Mouse (Mus musculus): ENCODE data around the gene Pcsk7. TPM values are rescaled to one million over a fixed set of nuclear protein-coding genes. Genes with fewer than 3 reads are reported as not detected.

Pcsk7 gene
- polyA plus RNA-seq, 1 experiment from 2014 or later = 27.5 TPM

DNA sequence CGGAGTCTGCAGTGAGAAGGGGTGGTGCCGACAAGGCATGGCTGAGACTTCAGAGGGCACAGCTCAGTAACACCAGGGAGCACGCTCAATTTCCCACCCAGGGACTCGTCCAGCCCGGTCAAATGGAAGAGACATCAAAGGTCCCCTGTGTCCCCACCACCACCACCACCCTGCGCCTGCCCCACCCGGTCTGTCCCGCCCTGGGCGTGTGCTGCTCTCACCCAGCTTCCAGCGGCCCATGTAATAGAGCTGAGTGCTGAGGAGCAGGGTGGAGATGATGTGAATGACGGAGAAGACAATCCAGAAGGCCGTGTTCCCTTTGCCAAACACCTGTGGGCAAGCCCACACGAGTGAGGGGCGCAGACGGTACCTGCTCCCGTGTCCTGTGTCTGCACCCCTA, 36.2 kb downstream of the Pcsk7 start:
- Histone ChIP-seq H3K4me2 (replicated peaks) (no peak overlapping the region), H3K36me3 (peaks cover 88% of the 10 kb centered on the region), H3K9ac (no peak overlapping the region), H3K27ac (no peak overlapping the region), H3K27me3 (replicated peaks) (no peaks in the 10 kb centered on the region), H3K9me3 (no peaks in the 10 kb centered on the region), H3K4me1 (no peaks in the 10 kb centered on the region), H3K4me3 (no peak overlapping the region)
- no peak for ATAC-seq (ENCODE audit: low FRiP score, low read depth)
- 93% methylated on average over 16 of the region's 16 CpGs for WGBS

DNA sequence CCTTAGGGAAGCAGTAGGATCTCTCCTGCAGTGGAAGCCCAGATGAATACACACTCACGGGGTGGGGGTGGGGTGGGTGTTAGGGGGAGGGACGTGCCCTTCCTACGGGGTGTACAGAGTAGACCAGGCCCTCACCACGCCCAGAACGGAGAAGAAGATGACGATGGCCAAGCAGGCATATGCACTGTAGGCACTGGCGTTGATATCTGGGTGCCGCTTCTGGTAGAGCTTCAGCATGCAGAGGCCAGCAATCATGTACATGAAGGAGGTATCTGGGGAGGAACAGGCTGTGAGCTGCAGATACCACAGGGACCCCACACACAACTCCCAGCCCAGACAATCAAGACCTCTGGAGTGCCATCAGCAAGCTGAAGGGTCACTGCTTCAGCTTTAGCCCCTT, 36.6 kb downstream of the Pcsk7 start:
- 93% methylated on average over 8 of the region's 8 CpGs for WGBS
- Histone ChIP-seq H3K27ac (no peak overlapping the region), H3K9me3 (no peaks in the 10 kb centered on the region), H3K4me2 (replicated peaks) (no peak overlapping the region), H3K9ac (no peak overlapping the region), H3K4me1 (no peaks in the 10 kb centered on the region), H3K4me3 (no peak overlapping the region), H3K36me3 (peaks cover 92% of the 10 kb centered on the region), H3K27me3 (replicated peaks) (no peaks in the 10 kb centered on the region)
- ATAC-seq (ENCODE audit: low FRiP score, low read depth) = no peak

- no peak overlapping the region for H3K4me2 ChIP-seq (replicated peaks)
- no peaks in the 10 kb centered on the region for H3K27me3 ChIP-seq (replicated peaks)
- no peak for ATAC-seq (ENCODE audit: low FRiP score, low read depth)
- no peak overlapping the region for H3K27ac ChIP-seq
- 88% methylated on average over 8 of the region's 8 CpGs for WGBS
- no peak overlapping the region for H3K4me3 ChIP-seq
- H3K36me3 ChIP-seq = peaks cover 90% of the 10 kb centered on the region
- no peaks in the 10 kb centered on the region for H3K9me3 ChIP-seq
- no peaks in the 10 kb centered on the region for H3K4me1 ChIP-seq
- H3K9ac ChIP-seq = no peak overlapping the region
These were observed 37.6 kb downstream of the Pcsk7 start for GRCm38 (mm10) chr9:45943628-45944505.

DNA sequence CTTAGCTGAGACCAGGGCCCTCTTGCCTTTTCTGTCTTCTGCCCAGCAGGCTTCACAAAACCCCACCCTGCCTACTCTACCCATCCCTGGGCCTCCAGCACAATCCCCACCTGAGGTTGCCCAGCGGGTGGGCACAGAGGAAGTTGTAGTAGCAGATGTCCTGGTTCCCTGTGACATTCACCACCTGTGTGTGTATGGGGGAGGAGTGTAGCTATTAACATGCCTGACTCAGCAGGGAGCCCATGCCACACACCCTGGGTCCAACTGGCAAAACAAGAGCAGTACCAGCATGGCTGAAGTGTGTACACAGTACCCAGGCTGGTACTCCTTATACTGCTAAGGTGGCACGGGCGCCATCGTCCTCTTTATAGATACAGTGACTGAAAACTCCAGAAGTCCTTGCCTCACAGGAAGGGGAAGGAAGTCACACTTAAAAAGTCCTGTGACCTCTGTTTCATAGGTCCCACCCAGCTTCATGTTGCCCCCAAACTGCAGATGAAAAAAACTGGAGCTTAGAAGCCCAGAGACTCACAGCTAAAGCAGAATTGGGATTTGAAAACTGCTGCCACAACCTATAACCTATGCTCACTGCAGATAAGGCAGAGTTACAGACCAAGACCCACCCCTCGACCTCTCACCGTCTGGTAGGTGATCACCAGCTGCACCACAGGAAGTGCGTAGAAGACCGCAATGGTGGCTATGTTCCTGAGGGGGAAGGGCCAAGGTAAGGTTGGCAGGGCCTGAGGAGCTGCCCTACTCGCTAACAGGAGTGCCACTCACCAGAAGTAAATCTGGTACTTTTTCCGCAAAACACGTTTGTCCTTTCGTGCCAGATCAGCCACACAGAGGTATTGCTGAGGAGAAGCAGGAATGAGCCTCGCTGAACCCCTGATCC, 38.5 kb downstream of the Pcsk7 start:
- Histone ChIP-seq H3K4me2 (replicated peaks) (no peak overlapping the region), H3K9me3 (no peaks in the 10 kb centered on the region), H3K4me3 (no peak overlapping the region), H3K4me1 (no peaks in the 10 kb centered on the region), H3K9ac (no peak overlapping the region), H3K36me3 (peaks cover 90% of the 10 kb centered on the region), H3K27ac (no peak overlapping the region), H3K27me3 (replicated peaks) (no peaks in the 10 kb centered on the region)
- 86% methylated on average over 13 of the region's 13 CpGs for WGBS
- no peak for ATAC-seq (ENCODE audit: low FRiP score, low read depth)

GRCm38 (mm10) chr9:45945721-45946120, 39.4 kb downstream of the Pcsk7 start:
- WGBS = 94% methylated on average over 13 of the region's 13 CpGs
- Histone ChIP-seq H3K27me3 (replicated peaks) (no peaks in the 10 kb centered on the region), H3K9me3 (no peaks in the 10 kb centered on the region), H3K4me2 (replicated peaks) (no peak overlapping the region), H3K36me3 (peaks cover 97% of the 10 kb centered on the region), H3K27ac (no peak overlapping the region), H3K4me3 (no peak overlapping the region), H3K9ac (no peak overlapping the region), H3K4me1 (no peaks in the 10 kb centered on the region)
- ATAC-seq (ENCODE audit: low FRiP score, low read depth) = no peak

- Histone ChIP-seq H3K36me3 (peaks cover 91% of the 10 kb centered on the region), H3K4me2 (replicated peaks) (no peak overlapping the region), H3K27me3 (replicated peaks) (no peaks in the 10 kb centered on the region), H3K9ac (no peak overlapping the region), H3K4me3 (no peak overlapping the region), H3K9me3 (no peaks in the 10 kb centered on the region), H3K27ac (no peak overlapping the region), H3K4me1 (no peaks in the 10 kb centered on the region)
- no peak for ATAC-seq (ENCODE audit: low FRiP score, low read depth)
- WGBS = 89% methylated on average over 16 of the region's 16 CpGs
These were observed 40.0 kb downstream of the Pcsk7 start for GRCm38 (mm10) chr9:45946182-45946871.

- Histone ChIP-seq H3K9ac (no peak overlapping the region), H3K27me3 (replicated peaks) (no peaks in the 10 kb centered on the region), H3K36me3 (peaks cover 91% of the 10 kb centered on the region), H3K4me1 (no peaks in the 10 kb centered on the region), H3K4me3 (no peak overlapping the region), H3K4me2 (replicated peaks) (no peak overlapping the region), H3K9me3 (no peaks in the 10 kb centered on the region), H3K27ac (no peak overlapping the region)
- no peak for ATAC-seq (ENCODE audit: low FRiP score, low read depth)
- 87% methylated on average over 10 of the region's 10 CpGs for WGBS
These were observed 40.5 kb downstream of the Pcsk7 start for GRCm38 (mm10) chr9:45946872-45947183.

DNA sequence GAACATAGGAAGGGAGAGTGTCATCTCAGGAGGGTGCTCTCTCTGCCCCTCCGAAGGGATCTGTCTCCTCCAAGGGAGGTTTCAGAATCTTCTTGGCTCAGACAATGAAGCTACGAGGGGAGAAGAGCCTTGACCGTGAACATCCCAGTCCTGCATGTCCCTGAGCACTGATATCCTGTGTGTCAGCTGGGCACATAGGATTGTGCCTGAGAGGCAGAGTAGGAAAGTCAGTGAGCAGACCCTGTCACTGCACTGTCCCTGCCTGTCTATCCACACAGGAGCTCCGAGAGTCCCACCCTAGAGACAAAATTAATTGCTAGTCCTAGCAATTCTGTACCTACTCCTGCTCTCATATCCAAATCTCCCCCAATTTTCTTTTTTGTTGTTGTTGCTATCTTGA, 45.8 kb downstream of the Pcsk7 start:
- no peak overlapping the region for H3K4me2 ChIP-seq (replicated peaks)
- ATAC-seq (ENCODE audit: low FRiP score, low read depth) = no peak
- H3K27me3 ChIP-seq (replicated peaks) = no peaks in the 10 kb centered on the region
- H3K9ac ChIP-seq = no peak overlapping the region
- H3K27ac ChIP-seq = no peak overlapping the region
- H3K9me3 ChIP-seq = no peaks in the 10 kb centered on the region
- 96% methylated on average over 4 of the region's 4 CpGs for WGBS
- no peak overlapping the region for H3K4me3 ChIP-seq
- H3K4me1 ChIP-seq = peaks cover 25% of the 10 kb centered on the region
- peaks cover 46% of the 10 kb centered on the region for H3K36me3 ChIP-seq

DNA sequence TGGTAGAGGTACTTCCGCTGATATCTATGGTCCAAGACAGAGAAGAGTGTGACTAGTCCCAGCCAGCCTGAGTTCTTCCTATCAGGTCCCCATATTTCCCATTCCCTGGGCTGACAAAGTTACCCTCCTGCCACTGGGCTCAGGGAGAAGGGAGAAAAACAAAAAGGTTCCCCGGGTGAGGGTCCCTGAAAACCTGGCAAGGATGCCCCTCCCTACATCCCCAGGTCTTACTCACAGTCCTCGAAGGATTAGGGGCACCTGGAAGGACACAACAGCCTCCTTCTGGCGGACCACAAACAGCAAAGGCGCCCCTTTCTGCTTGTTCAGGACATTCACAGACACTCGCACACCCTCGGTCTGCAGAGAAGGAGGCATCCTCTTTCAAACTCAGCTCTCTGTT, 46.6 kb downstream of the Pcsk7 start:
- no peaks in the 10 kb centered on the region for H3K27me3 ChIP-seq (replicated peaks)
- H3K36me3 ChIP-seq = peaks cover 38% of the 10 kb centered on the region
- peaks cover 25% of the 10 kb centered on the region for H3K4me1 ChIP-seq
- no peak overlapping the region for H3K27ac ChIP-seq
- H3K4me2 ChIP-seq (replicated peaks) = peak overlapping the region; percentile 95; the same call in 1 of the 2 replicates
- H3K9me3 ChIP-seq = no peaks in the 10 kb centered on the region
- no peak overlapping the region for H3K4me3 ChIP-seq
- 86% methylated on average over 7 of the region's 7 CpGs for WGBS
- ATAC-seq (ENCODE audit: low FRiP score, low read depth) = no peak
- peak overlapping the region; percentile 33; the same call in 1 of the 2 replicates for H3K9ac ChIP-seq

DNA sequence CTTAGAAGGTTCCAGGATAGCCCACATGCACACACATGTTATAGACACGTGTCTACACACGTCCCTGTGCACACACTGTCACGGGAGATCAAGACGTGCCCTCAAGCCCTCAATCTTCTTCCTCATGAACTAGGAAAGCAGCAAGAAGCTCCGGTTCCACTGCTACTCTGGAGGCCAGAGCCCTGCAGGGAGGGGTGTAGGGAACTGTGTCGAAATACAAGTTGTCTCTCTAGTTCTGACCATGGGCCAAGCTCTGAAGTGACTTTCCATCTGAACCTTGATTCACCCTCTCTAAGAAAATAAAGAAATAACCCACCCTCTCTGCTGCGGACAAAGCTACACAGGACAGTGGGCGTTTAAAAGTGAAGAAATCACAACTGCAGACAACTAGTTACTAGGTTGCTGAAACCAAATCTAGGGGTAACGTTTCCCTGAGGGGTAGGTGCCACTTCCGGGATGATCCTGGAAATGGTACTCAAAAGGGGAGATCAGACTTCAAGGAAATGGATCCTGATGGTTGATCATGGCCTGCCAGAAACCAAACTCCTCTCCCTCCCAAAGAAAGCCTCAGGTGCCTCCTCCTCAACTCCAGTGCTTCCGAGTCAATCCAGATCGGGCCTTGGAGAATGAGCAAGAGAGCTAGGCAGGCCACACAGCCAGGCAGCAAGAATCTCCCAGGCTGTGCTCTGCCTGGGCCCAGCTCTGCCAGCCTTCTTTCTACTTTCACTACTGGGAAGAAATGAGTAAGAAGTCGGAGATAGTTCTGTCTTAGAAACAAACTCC, 47.4 kb downstream of the Pcsk7 start:
- Histone ChIP-seq H3K9me3 (no peaks in the 10 kb centered on the region), H3K36me3 (peaks cover 30% of the 10 kb centered on the region), H3K4me1 (peaks cover 33% of the 10 kb centered on the region), H3K4me3 (peak overlapping the region; percentile 89), H3K4me2 (replicated peaks) (peak overlapping the region; percentile 95), H3K27ac (no peak overlapping the region), H3K27me3 (replicated peaks) (no peaks in the 10 kb centered on the region), H3K9ac (peak overlapping the region; percentile 94)
- 70% methylated on average over 13 of the region's 13 CpGs for WGBS
- ATAC-seq (ENCODE audit: low FRiP score, low read depth) = no peak

DNA sequence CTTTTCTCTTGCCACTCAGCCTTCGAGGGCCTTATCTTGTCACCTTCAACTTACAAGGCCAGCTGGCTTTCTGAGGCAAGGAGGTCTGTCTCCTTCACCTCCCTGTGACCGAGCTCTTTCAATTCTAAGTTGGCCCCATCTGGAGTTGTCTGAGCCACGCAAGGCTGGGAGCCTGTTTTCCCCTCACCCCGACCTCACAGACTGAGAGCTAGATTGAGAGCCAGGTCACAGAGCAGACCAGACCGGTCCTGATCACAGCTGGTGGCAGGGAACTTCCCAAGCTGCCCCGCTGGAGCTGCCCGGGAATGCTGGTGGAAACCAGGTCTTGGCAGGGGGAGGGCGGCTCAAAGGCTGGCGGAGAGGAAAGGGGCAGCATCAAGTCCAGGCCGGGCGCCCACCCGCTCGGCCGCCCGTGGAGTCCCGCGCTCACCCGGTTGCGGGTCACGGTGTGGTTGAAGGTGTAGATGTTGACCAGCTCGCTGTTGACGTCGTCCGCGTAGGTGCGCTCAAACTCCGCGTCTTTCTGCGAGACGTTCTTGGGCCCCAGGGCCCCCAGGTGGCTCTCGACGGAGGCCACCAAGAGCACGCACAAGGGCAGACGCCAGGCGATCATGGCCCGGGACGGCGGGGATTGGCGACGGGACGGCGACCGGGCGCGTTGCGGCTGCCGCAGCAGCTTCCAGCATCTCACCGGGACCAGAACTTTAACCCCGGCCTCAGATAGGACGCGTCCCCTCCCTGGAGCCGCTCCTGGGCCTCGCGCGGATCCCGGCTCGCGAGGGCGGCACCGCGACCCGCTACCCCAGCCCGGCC, 48.2 kb downstream of the Pcsk7 start:
- peak overlapping the region; percentile 95 for H3K4me2 ChIP-seq (replicated peaks)
- no peaks in the 10 kb centered on the region for H3K9me3 ChIP-seq
- H3K27me3 ChIP-seq (replicated peaks) = no peaks in the 10 kb centered on the region
- H3K4me1 ChIP-seq = peaks cover 34% of the 10 kb centered on the region
- peak; percentile 39; the same call in 1 of the 2 replicates for ATAC-seq (ENCODE audit: low FRiP score, low read depth)
- peak overlapping the region; percentile 89 for H3K4me3 ChIP-seq
- 1% methylated on average over 61 of the region's 63 CpGs for WGBS
- peaks cover 24% of the 10 kb centered on the region for H3K36me3 ChIP-seq
- peak overlapping the region; percentile 39 for H3K27ac ChIP-seq
- H3K9ac ChIP-seq = peak overlapping the region; percentile 94
